Mouse (Mus musculus) urinary bladder, adult 2 months (tissue): Measurements from ENCODE around the gene Plxnd1. TPM values are rescaled to one million over a fixed set of nuclear protein-coding genes. Genes with fewer than 3 reads are reported as not detected.

Source experiments
- DNase-seq: peaks from one replicate; pipeline ENCODE4 v3.0.0; 2022; ENCODE audit warnings: low spot score
- polyA plus RNA-seq: library from polyadenylated mRNA; depleted of rRNA; stranded (reverse); fragments of >200 nt; gene quantifications from 2 replicates; pipeline ENCODE4 v1.2.3, GENCODE M21; 2012

Gene Plxnd1
- polyA plus RNA-seq, 1 experiment = 35.8 TPM

- no peak for DNase-seq
Observed at GRCm38 (mm10) chr6:115957681-115958080, 37.1 kb downstream of the Plxnd1 start.

GRCm38 (mm10) chr6:115956922-115957601, 37.7 kb downstream of the Plxnd1 start:
- no peak for DNase-seq

- no peak for DNase-seq
Observed at GRCm38 (mm10) chr6:115956418-115956921, 38.3 kb downstream of the Plxnd1 start.

GRCm38 (mm10) chr6:115955664-115956063, 39.1 kb downstream of the Plxnd1 start:
- DNase-seq = no peak

DNA sequence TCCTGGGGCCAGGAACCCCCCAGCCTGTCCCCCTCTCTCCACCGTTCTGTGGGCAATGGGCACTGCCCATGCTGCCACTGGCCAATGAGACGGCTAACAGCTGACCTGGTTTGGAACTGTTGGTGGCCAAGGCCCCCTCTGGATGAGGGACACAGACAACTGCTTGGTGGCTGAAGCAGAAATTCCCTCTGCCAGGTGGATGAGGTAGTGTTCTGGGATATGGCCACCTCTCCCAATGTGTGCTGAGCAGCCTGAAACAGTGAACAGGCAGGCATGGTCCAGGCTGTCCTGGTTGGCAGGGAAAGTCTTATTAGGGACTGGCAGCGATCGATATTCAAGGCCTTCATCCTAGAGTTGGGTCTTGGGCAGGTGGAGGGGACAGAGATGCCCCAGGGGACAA, 39.6 kb downstream of the Plxnd1 start:
- DNase-seq = no peak

DNA sequence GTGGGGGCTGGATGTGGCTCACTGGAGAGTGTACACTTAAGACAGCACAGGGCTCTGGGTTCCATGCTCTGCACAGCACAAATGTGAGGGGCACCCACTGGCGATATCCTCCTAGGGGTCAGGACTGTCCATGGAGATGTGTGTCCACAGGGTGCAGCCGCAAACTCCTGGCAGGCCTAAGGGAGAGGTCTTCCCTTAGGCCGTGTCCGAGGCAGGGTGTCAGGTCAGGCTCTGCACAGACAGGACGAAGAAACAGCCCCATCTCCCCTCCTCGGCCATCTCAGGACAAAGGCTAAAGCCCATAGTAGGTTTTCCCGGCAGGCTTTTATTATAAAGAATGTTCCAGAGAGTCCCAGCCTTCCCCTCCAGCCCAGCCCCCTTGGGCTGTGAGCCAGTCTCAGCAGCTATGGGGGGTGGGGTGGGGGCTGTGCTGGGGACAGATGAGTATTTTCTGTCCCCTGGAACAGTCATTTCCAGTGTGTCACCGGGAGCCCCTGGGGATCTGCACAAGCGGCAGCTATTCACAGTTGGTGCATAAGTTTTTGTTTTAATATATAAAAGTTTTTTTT, 40.2 kb downstream of the Plxnd1 start:
- no peak for DNase-seq

GRCm38 (mm10) chr6:115946389-115946788, 48.4 kb downstream of the Plxnd1 start:
- DNase-seq = no peak

DNA sequence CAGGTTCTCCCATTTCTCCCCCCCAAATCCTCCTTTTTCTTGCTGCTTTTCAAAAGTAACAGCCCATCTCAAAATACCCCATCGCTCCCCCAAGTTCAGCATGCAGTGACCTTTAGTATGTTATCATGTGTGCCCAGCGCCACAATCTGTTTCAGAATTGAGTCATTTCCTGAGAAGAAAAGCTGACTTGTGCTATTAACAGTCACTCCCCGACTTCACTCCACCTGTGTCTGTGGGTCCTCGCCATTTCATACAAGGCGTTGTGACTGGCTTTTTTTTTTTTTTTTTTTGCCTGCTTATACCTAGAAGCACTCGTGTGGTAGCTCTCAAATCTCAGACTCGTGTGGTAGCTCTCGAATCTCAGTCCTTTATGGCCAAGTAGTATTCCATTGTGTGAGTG, 49.2 kb downstream of the Plxnd1 start:
- DNase-seq = no peak

DNA sequence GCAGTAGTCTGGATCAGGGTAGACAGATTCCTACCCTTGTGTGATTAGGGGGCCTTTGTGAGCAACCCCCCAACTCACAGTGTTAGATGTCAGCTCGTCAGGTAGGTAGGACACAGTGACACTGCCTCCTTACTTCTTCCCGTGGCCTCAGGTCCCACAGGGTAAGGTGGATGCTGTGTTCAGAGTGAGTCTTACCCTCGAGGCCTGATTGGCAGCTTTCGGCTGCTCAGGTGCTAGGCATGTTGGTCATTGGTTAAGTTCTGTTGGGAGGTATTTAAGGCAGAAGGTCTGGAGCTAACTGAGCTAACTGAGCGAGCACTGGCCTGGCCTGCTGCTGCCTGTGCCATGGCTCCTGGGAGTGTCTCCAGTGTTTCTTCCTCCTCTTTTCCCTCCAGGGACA, 50.2 kb downstream of the Plxnd1 start, which contains the start of gene H1foo:
H1foo (plus strand) TSS at position 301 of the 400 bp plus-strand sequence.
- DNase-seq = no peak

- DNase-seq = no peak
Observed at GRCm38 (mm10) chr6:115943498-115944427, 51.0 kb downstream of the Plxnd1 start.

DNA sequence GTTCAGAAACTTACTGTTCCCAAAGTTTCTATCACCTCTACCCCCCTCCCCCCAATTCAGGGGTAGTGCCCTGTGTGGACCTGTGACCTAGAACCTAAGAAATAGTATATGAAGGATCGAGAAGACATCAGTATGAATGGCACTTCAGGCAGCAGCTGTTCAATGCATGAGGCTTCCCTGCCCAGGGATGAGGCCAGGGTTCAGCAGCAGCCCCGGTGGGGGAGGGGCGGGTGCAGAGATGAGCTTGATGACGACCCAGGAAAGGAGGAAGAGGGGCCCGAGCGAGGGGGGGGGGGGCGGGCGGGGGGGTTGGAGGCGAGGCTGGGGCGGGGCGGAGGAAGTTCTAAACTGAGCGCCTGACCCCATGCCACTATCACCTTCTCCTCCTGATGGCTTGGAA, 53.7 kb downstream of the Plxnd1 start:
- no peak for DNase-seq

DNA sequence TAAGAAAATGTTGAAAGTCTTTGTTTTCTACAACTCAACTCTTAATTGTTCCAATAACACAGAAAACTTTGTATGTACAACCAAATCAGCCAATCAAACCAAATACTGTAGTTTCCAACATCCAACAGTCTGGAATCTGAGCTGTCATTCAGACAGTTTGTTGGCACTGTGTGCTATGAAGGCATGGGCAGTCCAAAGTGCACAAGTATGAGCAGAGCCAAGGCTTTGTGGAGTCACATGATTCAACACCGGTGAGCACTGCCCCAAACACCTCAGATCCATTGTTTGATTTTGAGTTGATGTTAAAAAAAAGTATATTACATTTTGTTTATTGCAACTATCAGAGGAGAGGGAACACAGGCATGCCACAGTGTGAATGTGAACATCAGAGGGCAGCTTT, 54.2 kb downstream of the Plxnd1 start:
- no peak for DNase-seq

- DNase-seq = no peak
Observed at GRCm38 (mm10) chr6:115938798-115939197, 56.0 kb downstream of the Plxnd1 start.

DNA sequence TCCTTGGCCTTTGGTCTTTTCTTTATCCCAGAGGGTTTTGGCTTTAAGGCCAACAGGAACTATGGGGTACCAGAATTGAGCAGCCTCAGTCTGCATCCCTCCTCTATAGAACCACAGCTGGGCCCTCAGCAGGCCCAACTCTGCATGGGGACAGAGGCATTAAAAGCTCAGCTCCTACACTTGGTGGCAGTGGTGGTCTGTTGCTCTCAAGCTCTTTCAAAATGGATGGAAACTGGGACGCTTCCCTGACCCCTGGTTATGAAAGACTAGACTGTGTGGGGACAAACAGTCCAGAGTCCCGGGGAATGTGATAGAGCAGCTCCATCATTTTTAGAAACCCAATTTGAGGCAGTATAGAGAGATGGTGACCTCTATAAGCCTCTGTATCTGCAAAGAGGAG, 56.8 kb downstream of the Plxnd1 start:
- no peak for DNase-seq

GRCm38 (mm10) chr6:115935544-115935943, 59.3 kb downstream of the Plxnd1 start:
- no peak for DNase-seq

DNA sequence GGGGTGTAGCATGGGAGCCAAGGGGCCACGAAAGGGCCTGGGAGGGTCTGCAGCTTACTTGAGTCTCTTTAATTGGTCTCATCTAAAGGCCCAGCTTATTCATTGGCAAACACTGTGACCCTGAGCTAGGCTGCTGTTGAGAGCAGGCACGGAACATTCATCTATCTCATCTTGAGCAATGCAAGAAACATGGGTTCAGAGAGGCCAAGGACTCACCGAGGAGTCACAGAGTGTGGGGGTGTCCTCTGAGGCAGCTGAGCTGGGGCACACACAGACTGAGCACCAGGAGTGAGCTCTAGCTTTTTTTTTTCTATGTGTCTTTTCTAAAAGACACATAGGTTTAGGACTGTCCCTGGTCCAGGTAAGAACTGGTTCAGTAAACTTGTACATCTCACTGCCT, 62.4 kb downstream of the Plxnd1 start:
- no peak for DNase-seq

DNA sequence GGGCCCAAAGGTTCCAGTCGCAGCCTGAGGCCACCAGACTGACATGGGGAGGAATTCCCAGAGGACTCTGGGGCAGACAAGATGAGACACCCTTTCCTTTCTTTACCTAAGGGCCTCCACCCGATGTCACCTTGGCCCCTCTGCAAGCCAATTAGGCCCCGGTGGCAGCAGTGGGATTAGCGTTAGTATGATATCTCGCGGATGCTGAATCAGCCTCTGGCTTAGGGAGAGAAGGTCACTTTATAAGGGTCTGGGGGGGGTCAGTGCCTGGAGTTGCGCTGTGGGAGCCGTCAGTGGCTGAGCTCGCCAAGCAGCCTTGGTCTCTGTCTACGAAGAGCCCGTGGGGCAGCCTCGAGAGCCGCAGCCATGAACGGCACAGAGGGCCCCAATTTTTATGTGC, 63.2 kb downstream of the Plxnd1 start, which contains the start of gene Rho:
Rho (plus strand) TSS at position 110 of the 400 bp plus-strand sequence.
- no peak for DNase-seq

DNA sequence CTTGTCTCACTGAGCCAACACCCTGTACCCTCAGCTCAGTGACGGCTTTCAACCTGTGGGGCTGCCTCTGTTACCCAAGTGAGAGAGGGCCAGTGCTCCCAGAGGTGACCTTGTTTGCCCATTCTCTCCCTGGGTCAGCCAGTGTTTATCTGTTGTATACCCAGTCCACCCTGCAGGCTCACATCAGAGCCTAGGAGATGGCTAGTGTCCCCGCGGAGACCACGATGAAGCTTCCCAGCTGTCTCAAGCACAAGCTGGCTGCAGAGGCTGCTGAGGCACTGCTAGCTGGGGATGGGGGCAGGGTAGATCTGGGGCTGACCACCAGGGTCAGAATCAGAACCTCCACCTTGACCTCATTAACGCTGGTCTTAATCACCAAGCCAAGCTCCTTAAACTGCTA, 64.8 kb downstream of the Plxnd1 start:
- no peak for DNase-seq

- DNase-seq = no peak
Observed at GRCm38 (mm10) chr6:115927292-115928242, 67.2 kb downstream of the Plxnd1 start.

DNA sequence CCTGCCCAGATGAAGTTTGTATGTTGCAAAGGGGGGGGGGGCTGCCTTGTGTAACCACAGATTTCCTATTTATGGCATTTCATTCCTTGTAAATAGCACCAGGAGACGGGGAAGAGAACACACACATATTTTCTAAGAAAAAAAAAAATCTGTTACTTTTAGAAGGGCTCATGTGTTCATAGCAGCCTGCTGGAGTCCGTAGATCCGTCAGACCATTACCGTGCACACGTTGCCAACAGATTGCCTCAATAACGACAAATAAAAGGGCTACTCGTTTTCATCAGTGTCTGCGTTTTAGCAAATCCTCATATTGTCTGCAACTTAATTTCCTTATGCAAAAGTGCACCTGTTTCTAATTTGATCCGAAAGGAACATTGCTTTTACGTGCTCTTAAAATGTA, 68.4 kb downstream of the Plxnd1 start:
- no peak for DNase-seq

GRCm38 (mm10) chr6:115924829-115925228, 70.0 kb downstream of the Plxnd1 start:
- no peak for DNase-seq
